Mouse (Mus musculus) duodenum, adult 2 months (tissue): Measurements from ENCODE around the gene Faim. TPM values are rescaled to one million over a fixed set of nuclear protein-coding genes. Genes with fewer than 3 reads are reported as not detected.

Experiments used
- polyA plus RNA-seq: library from polyadenylated mRNA; depleted of rRNA; stranded (reverse); fragments of >200 nt; gene quantifications from 2 replicates; pipeline ENCODE4 v1.2.3, GENCODE M21; 2012; ENCODE audit warnings: low replicate concordance; rRNA removed

The Faim gene
- 0.13 and 0.33 TPM in 2 replicates for polyA plus RNA-seq

GRCm38 (mm10) chr9:98985800-98986475 lies at the start of gene Faim:
Gene Faim (plus strand): TSS chr9:98986373.

GRCm38 (mm10) chr9:98955103-98955715 lies 31.0 kb upstream of the Faim start, which contains the start of gene Foxl2:
Gene Foxl2 (plus strand): TSS chr9:98955288.

GRCm38 (mm10) chr9:99035575-99035974 lies 49.4 kb downstream of the Faim start, which contains the start of gene Gm1123:
Gene Gm1123 (minus strand): TSS chr9:99035715.

Other genes starting within 250 kb of the Faim start
- gene Prr23a1, start 143.9 kb upstream of the Faim start, polyA plus RNA-seq: not detected in 2 replicates
- gene Prr23a2, start 129.9 kb upstream of the Faim start, polyA plus RNA-seq: not detected in 2 replicates
- not detected in 2 replicates for gene Prr23a3, start 121.6 kb upstream of the Faim start, polyA plus RNA-seq
- not detected in 2 replicates for gene 7420426K07Rik, start 83.3 kb upstream of the Faim start, polyA plus RNA-seq
- gene Foxl2, start 31.1 kb upstream of the Faim start, polyA plus RNA-seq: not detected in 2 replicates
- 64.1 and 85.8 TPM in 2 replicates for gene Gm1123, start 49.3 kb downstream of the Faim start, polyA plus RNA-seq
- gene Pik3cb, start 154.2 kb downstream of the Faim start, polyA plus RNA-seq: 0.93 and 1.5 TPM in 2 replicates